Mouse (Mus musculus) mouse trophoblast stem cell (cell line): ENCODE results near the gene Gm15155.
"Not testable (repeated sequence)": the region's sequence is repeated elsewhere in the genome, so short reads cannot be mapped to it uniquely, and the experiment has no call there.

Experiments
- in situ Hi-C, 2 experiments: fragments of 300-500 bp; cut with MseI, MboI; formaldehyde crosslinking; loops; 2 replicates in 1 of 2; 3 replicates in 1 of 2; pipeline ENCODE4 v1.15.1; 2025

Gene Gm15155

GRCm38 (mm10) chrX:155624341-155624841 is at the start of gene Gm15155:
Gene Gm15155 (plus strand): TSS chrX:155624741.
- in situ Hi-C loops, result no loop called here

GRCm38 (mm10) chrX:155579791-155580190 is 44.8 kb upstream of the Gm15155 start:
- in situ Hi-C loops, result no loop called here

DNA sequence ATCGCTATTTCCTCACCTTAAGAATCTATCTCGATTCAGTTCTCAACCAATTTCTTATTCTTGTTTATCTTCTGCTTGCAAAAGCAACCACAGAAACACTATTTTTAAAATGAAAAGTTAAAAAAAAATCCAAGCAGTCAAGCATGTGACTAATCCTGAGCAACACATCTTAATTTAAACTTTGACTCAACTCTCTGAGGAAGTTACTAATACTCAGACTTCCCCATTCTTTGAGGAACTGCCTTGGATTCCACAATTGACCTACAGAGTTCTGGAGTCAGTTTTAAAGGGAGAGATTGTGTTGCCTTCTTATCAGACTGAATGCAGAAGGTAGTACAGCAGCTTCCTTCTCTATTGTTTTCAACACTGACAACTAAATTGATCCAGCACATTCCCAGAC is 40.0 kb upstream of the Gm15155 start:
- in situ Hi-C loops, result no loop called here

DNA sequence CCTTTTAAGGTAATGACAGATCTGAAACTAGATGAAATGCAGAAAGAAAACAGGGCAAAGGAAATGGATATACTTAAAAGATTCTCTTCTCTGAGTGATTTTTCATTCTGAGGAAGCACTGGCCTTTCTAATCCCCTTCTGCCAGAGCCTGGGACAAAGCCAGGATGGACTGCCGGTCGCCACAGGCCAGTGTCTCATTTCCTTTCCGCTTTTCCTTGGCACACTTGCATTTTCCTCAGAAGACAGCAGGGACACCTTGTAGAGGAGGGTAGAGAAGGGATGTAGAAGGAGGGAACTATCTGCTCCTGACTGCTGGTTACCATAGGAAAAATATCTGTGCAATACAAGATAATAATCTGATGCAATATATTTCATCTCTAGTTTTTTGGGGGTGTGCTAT is 33.1 kb upstream of the Gm15155 start:
- in situ Hi-C loops, result no loop called here

DNA sequence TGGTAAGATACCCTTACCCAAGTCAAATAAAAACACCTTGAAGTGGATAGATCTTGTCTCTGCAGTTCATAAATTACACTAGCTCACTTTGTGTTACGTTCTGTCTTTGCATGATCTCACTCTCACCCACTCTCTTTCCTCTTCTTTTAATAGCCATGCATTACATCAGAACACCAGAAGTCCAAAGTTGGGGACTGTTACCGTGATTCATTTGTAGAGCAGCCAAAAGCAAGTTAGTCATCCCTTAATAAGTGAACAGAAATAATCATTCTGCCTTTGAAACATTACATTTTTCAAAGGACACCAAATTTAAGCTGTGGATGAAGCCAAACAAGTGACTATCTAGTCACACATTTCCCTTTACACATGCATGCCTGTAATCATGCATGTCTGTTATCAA is 32.1 kb upstream of the Gm15155 start:
- in situ Hi-C loops, result no loop called here

DNA sequence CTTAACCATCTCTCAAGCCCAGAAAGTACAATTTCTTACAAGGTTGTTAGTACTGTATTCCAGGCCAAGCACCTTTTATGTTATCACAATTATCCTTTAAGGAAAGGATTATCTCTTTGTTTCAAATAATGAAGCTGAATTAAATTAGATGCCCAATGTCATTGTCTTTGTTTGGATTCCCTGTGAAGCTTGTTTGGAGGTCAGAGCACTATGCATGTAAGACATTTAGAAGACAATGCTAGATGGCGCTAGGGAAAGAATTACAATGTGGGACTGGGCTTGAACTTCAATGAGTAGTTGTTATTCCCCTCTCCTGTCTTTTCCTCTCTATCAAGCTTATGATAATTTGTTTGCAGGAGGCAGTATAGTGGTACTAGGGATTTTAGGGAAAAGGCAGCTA is 29.9 kb upstream of the Gm15155 start:
- in situ Hi-C loops, result no loop called here

- in situ Hi-C loops, result no loop called here
These were observed 28.2 kb upstream of the Gm15155 start for GRCm38 (mm10) chrX:155596390-155596789.

- in situ Hi-C loops, result no loop called here
These were observed 23.3 kb upstream of the Gm15155 start for GRCm38 (mm10) chrX:155601196-155601595.

- in situ Hi-C loops, result no loop called here
These were observed 2.0 kb upstream of the Gm15155 start for GRCm38 (mm10) chrX:155622527-155622926.

- in situ Hi-C loops, result no loop called here
These were observed 1.5 kb upstream of the Gm15155 start for GRCm38 (mm10) chrX:155622961-155623599.

GRCm38 (mm10) chrX:155623701-155624281 is 750 bp upstream of the Gm15155 start, which contains the start of gene Ptchd1:
Gene Ptchd1 (minus strand): TSS chrX:155623814.
- in situ Hi-C loops, result no loop called here

DNA sequence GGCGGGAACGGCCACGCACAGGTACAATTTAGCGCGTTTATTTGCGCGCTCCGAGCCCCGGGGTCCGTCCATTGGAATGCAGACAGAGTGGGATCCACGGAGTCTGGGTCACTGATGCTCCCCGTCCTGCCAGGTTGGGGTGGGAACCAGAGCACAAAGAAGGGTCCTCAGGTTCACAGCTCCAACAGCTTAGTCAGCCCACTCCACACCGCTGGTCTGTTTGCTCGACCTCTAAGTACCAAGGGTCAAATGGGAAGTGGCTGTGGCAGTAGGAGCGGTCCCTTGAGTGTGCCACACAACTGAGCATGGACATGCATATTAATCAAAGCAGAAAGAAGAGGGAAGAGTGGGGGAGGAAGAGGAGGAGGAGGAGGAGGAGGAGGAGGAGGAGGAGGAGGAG is 354 bp downstream of the Gm15155 start:
- in situ Hi-C loops, result no loop called here

DNA sequence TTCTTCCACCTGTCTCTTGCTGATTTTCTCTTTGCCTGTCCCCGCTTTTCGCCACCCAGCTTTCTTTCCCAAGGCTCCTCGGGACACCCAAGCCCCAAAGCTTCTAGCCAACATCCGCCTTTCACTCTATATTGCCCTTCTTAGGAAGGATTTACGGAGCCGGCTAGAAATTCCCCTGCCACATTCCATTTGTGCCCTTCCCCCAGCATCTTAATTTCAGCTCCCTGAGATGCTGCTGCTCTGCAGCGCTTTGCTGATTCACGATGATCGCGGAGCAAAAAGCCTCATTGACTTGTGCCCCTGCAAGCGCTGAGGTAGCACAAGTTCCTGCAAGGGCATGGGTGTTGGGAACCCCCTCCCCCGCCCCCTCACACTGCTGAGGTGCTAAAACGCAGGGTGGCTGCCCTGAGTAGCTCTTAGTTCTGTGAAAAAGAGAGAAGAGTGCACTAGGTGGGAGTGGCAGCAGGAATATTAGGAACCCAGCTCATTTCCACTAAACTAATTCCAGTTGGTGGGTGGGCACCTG is 1.2 kb downstream of the Gm15155 start:
- in situ Hi-C loops, result no loop called here

- in situ Hi-C loops, result no loop called here
These were observed 19.4 kb downstream of the Gm15155 start for GRCm38 (mm10) chrX:155643975-155644374.

GRCm38 (mm10) chrX:155645975-155646374 is 21.4 kb downstream of the Gm15155 start:
- in situ Hi-C loops, result no loop called here

DNA sequence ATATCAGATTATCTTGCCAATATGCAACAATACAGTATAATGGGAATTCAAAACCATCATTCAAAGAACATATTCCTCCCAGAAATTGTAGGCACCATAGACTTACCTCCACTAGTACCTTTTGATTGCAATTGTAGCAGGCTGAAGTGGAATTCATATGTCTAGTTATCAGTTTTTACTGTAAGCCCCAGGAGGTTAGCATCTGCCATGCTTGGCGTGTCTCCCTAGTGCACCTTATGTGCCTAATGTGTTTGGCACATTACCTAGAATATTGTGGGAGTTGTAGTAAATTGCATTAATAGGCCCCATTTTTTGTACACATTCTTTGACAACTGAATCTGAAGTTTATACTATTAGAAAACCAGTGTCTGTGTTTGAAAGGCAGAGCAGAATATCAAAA is 33.4 kb downstream of the Gm15155 start:
- in situ Hi-C loops, result no loop called here

- in situ Hi-C loops, result not testable (repeated sequence)
These were observed 65.9 kb downstream of the Gm15155 start for GRCm38 (mm10) chrX:155690440-155690839.

- in situ Hi-C loops, result no loop called here
These were observed 99.6 kb downstream of the Gm15155 start for GRCm38 (mm10) chrX:155724157-155724556.

GRCm38 (mm10) chrX:155728387-155728786 is 103.8 kb downstream of the Gm15155 start:
- in situ Hi-C loops, result no loop called here

DNA sequence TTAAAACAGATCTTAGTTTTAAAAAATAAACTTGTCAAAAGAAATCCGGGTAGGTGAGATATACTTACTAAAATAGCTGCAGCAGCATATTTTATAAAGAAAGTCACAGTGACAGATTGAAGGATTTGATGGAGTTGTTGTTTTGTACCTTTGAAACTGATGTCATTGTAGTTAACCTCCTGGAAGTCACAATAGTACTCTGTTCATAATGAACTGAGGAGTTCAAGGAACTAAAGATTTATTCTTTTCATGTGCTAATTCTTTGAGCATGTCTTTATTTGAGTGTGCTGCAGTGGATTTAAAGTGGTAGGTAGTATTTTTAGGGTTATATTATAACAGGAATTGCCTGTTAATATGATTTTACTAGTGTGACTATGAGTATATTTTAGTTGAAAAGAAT is 263.6 kb downstream of the Gm15155 start:
- in situ Hi-C loops, result no loop called here

- in situ Hi-C loops, result no loop called here
These were observed 275.5 kb downstream of the Gm15155 start for GRCm38 (mm10) chrX:155900040-155900439.

DNA sequence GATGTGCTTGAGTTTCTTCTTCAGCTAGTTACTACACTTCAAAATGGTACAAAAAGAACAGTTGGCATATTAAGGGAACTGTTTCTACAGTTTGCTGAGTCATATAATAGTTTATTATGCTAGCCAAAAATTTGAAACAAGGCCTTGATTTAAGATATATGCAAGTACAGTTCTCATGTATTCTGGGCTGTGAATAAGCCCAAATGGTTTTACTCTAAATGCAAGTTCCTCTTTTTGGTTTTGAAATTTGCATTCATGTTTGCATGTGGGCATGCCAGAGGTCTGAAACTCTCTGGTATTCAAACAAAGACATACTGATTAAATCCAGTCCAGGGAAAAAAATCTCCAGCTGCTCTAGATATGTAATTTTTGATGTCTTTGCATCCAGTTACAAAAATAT is 277.2 kb downstream of the Gm15155 start:
- in situ Hi-C loops, result no loop called here

DNA sequence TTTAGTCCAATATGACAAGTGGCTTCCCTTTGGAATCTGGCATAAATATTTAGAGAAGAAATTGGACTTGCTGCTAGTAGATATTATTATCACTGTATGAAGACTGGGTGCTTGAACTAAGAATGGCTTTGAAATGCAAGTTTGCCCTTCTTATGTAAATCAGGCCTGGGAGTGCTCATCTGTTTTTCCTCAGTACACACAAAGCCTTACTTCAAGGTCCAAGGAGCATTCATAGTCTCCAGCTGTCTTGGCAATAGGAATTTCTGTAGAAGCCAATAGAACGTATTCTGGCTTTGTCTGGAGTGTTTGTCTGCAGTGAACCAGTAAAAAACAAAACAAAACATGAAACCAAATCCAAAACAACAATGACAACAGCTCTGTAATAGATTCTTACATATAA is 278.6 kb downstream of the Gm15155 start:
- in situ Hi-C loops, result no loop called here
